Mouse (Mus musculus) layer of hippocampus, adult 2 months (tissue): ENCODE measurements around the gene Atp1b3. TPM values are rescaled to one million over a fixed set of nuclear protein-coding genes. Genes with fewer than 3 reads are reported as not detected.
"Not testable (repeated sequence)": the region's sequence is repeated elsewhere in the genome, so short reads cannot be mapped to it uniquely, and the experiment has no call there.

Experiments used
- DNase-seq, 2 experiments: peaks; one replicate each; pipeline ENCODE4 v3.0.0; 2022; ENCODE audit warnings: low spot score in 2 of 2
- H3K27ac ChIP-seq: fragments of 200-600 bp; 2 replicates; pipeline ENCODE4 v1.8.1; 2022
- H3K4me3 ChIP-seq: fragments of 200-600 bp; 2 replicates; pipeline ENCODE4 v1.8.1; 2022; ENCODE audit warnings: mild to moderate bottlenecking
- CTCF ChIP-seq: fragments of 200-600 bp; conservative IDR thresholded peaks from 2 replicates; pipeline ENCODE4 v1.8.1; 2022; ENCODE audit warnings: antibody characterized with exemption, mild to moderate bottlenecking, moderate library complexity
- total RNA-seq, 2 experiments: library from RNA; stranded (reverse); gene quantifications; 2 replicates each; pipeline ENCODE4 v1.2.3; 2021

Atp1b3 gene
- total RNA-seq, 2 experiments from 2014 or later = 72.4 to 88.6 TPM

- H3K4me3 ChIP-seq = no peak overlapping the region
- TF ChIP-seq CTCF = no peak
- no peak for DNase-seq
- H3K27ac ChIP-seq = no peak overlapping the region
Measured at GRCm38 (mm10) chr9:96382756-96383155, 18.5 kb upstream of the Atp1b3 start.

DNA sequence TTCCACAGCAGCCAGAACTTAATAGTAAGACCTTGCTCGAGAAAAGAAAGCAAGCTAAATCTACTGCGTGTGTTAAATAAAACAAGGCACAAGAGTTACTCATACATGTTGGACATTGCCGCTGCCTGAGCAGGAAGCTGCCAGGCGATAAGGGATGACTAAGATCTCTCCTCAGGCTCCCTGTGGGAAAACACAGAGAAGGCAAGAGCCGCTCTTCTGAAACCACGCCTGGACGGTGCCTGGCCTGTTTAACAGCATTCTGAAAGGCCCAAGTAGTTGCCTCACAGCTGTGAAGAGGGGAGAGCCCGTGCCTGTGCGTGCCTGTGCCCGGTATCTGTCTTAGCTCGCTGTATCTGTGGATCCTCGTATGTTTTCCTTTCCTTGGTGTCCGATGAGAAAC, 17.2 kb upstream of the Atp1b3 start:
- no peak overlapping the region for H3K4me3 ChIP-seq
- no peak for TF ChIP-seq CTCF
- no peak for DNase-seq
- H3K27ac ChIP-seq = no peak overlapping the region

DNA sequence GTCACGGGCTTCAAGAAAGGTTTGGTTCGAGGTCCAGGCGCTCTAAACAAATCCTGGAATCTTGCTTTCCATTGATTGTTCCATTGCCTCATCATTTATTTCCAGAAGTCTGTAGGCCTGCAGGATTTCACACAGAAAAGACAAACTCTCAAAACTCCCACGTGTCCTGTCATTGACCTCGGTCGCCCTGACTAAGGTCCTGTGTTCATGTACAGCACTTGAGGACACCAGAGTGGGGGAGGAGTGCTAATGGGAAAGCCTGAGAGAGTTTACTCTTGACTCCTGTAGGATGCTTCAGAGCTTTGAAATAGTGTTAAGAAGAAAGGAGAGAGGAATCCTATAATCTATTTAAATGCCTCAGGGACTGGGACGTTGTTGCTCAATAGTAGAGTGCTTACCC, 15.3 kb upstream of the Atp1b3 start:
- Histone ChIP-seq H3K27ac (no peak overlapping the region), H3K4me3 (no peak overlapping the region)
- TF ChIP-seq CTCF = no peak
- no peak for DNase-seq

DNA sequence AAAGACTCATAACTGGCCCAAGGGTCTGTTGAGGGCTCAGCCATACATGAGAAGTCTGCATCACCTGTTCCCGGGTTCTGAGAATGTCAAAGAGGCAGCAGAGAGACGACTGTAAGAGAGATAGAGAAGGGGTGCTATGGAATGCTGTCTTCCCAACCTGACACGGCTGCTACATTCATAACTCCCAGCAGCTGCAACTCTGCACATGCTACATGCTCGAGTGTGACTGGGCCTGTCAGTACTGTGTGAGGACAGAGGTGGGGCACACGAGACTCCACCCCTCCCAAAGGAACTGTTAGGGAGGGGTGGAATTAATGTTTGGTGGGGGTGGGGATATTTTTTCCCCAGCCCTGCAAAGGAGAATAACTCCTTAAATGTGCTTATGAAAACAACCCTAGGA, 14.5 kb upstream of the Atp1b3 start:
- Histone ChIP-seq H3K4me3 (no peak overlapping the region), H3K27ac (no peak overlapping the region)
- TF ChIP-seq CTCF = no peak
- no peak for DNase-seq

DNA sequence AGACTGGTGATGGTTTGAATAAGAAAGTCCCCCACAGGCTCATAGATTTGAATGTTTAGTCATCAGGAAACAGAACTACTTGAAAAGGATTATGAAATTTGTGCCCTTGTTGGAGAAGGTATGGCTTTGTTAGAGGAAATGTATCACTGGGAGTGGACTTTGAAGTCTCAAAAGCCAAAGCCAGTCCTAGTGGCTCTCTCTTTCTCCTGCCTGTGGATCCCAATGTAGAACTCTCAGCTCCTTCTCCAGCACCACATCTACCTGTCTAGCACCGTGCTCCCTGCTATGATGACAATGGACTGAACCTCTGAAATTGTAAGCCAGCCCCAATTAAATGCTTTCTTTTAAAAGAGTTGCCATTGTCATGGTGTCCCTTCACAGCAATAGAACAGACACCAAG, 12.9 kb upstream of the Atp1b3 start:
- H3K27ac ChIP-seq = no peak overlapping the region
- H3K4me3 ChIP-seq = no peak overlapping the region
- no peak for DNase-seq
- no peak for TF ChIP-seq CTCF

GRCm38 (mm10) chr9:96375819-96376218, 11.6 kb upstream of the Atp1b3 start:
- TF ChIP-seq CTCF = no peak
- Histone ChIP-seq H3K27ac (no peak overlapping the region), H3K4me3 (no peak overlapping the region)
- DNase-seq = no peak

DNA sequence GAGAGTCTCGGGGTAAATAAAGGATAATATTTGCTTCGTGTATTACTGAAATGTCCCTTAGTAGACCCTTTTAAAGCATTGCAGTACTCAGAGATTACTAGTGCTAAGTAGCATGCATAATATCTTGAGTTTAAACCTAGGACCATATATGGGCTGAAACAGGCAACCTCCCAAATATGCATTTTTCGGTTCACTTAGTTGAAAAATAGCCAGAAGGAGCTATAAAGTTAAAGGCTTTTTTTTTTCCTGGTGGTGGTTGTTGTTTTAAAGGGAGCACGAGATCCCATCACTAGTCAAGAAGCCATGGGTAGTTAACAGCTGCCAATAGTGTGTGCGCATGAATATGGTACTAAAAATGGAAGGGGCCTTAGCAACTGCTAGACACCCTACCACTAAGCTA, 6.8 kb upstream of the Atp1b3 start:
- H3K4me3 ChIP-seq = no peak overlapping the region
- no peak for TF ChIP-seq CTCF
- no peak overlapping the region for H3K27ac ChIP-seq
- DNase-seq = no peak

- Histone ChIP-seq H3K4me3 (no peak overlapping the region), H3K27ac (no peak overlapping the region)
- no peak for DNase-seq
- no peak for TF ChIP-seq CTCF
Measured at GRCm38 (mm10) chr9:96369654-96370384, 5.6 kb upstream of the Atp1b3 start.

GRCm38 (mm10) chr9:96365271-96365872, 1.1 kb upstream of the Atp1b3 start:
- H3K27ac ChIP-seq = peak overlapping the region; percentile 47; the same call in 1 of the 2 replicates
- no peak for TF ChIP-seq CTCF
- no peak overlapping the region for H3K4me3 ChIP-seq
- no peak for DNase-seq

GRCm38 (mm10) chr9:96363581-96364140, 581 bp downstream of the Atp1b3 start:
- peak overlapping the region; percentile 89 for H3K27ac ChIP-seq
- peak; percentile 51 to 58 for DNase-seq
- no peak for TF ChIP-seq CTCF
- peak overlapping the region; percentile 83 for H3K4me3 ChIP-seq

DNA sequence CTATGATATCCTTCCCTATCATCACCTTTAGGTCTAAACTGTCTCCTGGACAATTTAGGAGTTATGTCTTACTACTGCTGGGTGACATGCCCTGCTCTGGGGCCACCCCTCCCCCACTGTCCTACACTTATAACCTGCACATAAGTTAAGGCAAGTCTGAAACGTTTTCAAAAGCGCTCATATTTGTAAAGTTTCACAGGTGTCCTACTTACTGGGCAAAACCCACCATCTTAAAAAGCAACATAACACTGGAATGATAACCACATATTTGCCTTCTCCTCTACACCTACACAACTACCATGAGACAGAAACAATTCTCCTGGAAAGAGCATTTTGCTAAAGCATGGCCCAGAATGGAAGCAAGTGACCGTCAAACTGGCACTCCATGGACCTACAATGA, 4.2 kb downstream of the Atp1b3 start:
- TF ChIP-seq CTCF = no peak
- H3K4me3 ChIP-seq = no peak overlapping the region
- H3K27ac ChIP-seq = no peak overlapping the region
- no peak for DNase-seq

DNA sequence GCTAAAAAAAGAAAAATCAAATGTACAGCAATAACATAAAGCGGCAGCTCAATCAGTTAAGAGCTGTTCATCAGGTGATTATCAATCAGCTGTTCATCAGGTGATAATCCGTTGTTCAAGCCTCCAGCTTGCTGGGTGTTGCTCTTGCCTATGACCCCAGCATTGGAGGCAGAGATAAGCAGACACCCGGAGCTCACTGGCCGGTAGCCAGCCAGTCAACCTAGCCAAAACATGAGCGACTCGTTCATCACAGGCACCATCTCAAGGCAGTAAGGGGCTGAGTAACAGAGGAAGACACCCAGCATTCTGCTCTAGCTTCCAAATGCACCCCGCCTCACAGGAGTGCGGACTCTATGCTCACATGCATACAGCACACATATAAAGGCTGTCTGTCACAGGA, 10.4 kb downstream of the Atp1b3 start:
- TF ChIP-seq CTCF = no peak
- Histone ChIP-seq H3K27ac (no peak overlapping the region), H3K4me3 (no peak overlapping the region)
- no peak for DNase-seq

- no peak overlapping the region for H3K27ac ChIP-seq
- H3K4me3 ChIP-seq = no peak overlapping the region
- DNase-seq = no peak
- TF ChIP-seq CTCF = no peak
Measured at GRCm38 (mm10) chr9:96353121-96353769, 11.0 kb downstream of the Atp1b3 start.

- DNase-seq, H3K4me3 ChIP-seq, H3K27ac ChIP-seq: not testable (repeated sequence)
Measured at GRCm38 (mm10) chr9:96351771-96352170, 12.5 kb downstream of the Atp1b3 start.
